Mouse (Mus musculus): ENCODE measurements around the gene Arid4b. TPM values are rescaled to one million over a fixed set of nuclear protein-coding genes. Genes with fewer than 3 reads are reported as not detected.
A peak's percentile ranks its signal among the peaks of the same experiment; 100 is the strongest.

Arid4b gene
- polyA plus RNA-seq, 1 experiment from 2014 or later: 100 TPM

DNA sequence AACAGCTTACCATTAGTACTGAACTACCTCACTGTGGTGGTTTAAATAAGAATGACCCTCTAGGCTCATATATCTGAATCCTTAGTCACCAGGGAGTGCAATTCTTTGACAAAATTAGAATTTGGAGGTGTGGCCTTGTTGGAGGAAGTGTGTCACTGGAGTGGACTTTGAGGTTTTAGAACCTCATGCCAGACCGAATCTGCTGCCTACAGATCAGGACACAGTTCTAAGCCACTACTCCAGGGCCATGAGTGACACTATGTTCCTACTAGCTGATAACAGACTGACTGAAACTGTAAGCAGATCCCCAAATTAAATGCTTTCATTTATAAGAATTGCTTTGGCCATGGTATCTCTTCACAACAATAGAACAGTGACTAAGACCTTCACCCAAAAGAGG is 13.2 kb upstream of the Arid4b start:
- WGBS: 90% methylated on average over 1 of the region's 1 CpGs
- Histone ChIP-seq H3K4me2 (ENCODE audit: low read length) (no peak overlapping the region), H3K4me1 (replicated peaks; ENCODE audit: control insufficient read depth, insufficient read depth, low read length) (no peaks in the 10 kb centered on the region), H3K4me3 (replicated peaks; ENCODE audit: low read length) (no peak overlapping the region), H3K27me3 (replicated peaks; ENCODE audit: control insufficient read depth, insufficient read depth, low read length) (no peaks in the 10 kb centered on the region), H3K9ac (replicated peaks; ENCODE audit: low read depth, low read length) (no peak overlapping the region), H3K36me3 (ENCODE audit: control insufficient read depth, insufficient read depth) (peaks cover 27% of the 10 kb centered on the region), H3K9me3 (ENCODE audit: control insufficient read depth, low read length) (no peaks in the 10 kb centered on the region), H3K27ac (ENCODE audit: low read length) (no peak overlapping the region)
- ATAC-seq: no peak

GRCm38 (mm10) chr13:14056801-14057200 is 6.2 kb upstream of the Arid4b start:
- H3K4me2 ChIP-seq (ENCODE audit: low read length): no peak overlapping the region
- H3K4me3 ChIP-seq (replicated peaks; ENCODE audit: low read length): no peak overlapping the region

GRCm38 (mm10) chr13:14059582-14059981 is 3.5 kb upstream of the Arid4b start:
- Histone ChIP-seq H3K4me1 (replicated peaks; ENCODE audit: control insufficient read depth, insufficient read depth, low read length) (peaks cover 11% of the 10 kb centered on the region), H3K4me2 (ENCODE audit: low read length) (no peak overlapping the region), H3K36me3 (ENCODE audit: control insufficient read depth, insufficient read depth) (peaks cover 2% of the 10 kb centered on the region; the same call in 1 of the 2 replicates), H3K9me3 (ENCODE audit: control insufficient read depth, low read length) (no peaks in the 10 kb centered on the region), H3K27ac (ENCODE audit: low read length) (no peak overlapping the region), H3K9ac (replicated peaks; ENCODE audit: low read depth, low read length) (no peak overlapping the region), H3K4me3 (replicated peaks; ENCODE audit: low read length) (no peak overlapping the region), H3K27me3 (replicated peaks; ENCODE audit: control insufficient read depth, insufficient read depth, low read length) (no peaks in the 10 kb centered on the region)
- no peak for ATAC-seq

More at GRCm38 (mm10) chr13:14056801-14057200, 6.2 kb upstream of the Arid4b start:
- Histone ChIP-seq H3K9me3 (ENCODE audit: control insufficient read depth, low read length) (no peaks in the 10 kb centered on the region), H3K4me1 (replicated peaks; ENCODE audit: control insufficient read depth, insufficient read depth, low read length) (peaks cover 5% of the 10 kb centered on the region), H3K9ac (replicated peaks; ENCODE audit: low read depth, low read length) (no peak overlapping the region), H3K27ac (ENCODE audit: low read length) (no peak overlapping the region), H3K27me3 (replicated peaks; ENCODE audit: control insufficient read depth, insufficient read depth, low read length) (no peaks in the 10 kb centered on the region), H3K36me3 (ENCODE audit: control insufficient read depth, insufficient read depth) (peaks cover 16% of the 10 kb centered on the region)
- no peak for ATAC-seq
- 92% methylated on average over 3 of the region's 3 CpGs for WGBS

DNA sequence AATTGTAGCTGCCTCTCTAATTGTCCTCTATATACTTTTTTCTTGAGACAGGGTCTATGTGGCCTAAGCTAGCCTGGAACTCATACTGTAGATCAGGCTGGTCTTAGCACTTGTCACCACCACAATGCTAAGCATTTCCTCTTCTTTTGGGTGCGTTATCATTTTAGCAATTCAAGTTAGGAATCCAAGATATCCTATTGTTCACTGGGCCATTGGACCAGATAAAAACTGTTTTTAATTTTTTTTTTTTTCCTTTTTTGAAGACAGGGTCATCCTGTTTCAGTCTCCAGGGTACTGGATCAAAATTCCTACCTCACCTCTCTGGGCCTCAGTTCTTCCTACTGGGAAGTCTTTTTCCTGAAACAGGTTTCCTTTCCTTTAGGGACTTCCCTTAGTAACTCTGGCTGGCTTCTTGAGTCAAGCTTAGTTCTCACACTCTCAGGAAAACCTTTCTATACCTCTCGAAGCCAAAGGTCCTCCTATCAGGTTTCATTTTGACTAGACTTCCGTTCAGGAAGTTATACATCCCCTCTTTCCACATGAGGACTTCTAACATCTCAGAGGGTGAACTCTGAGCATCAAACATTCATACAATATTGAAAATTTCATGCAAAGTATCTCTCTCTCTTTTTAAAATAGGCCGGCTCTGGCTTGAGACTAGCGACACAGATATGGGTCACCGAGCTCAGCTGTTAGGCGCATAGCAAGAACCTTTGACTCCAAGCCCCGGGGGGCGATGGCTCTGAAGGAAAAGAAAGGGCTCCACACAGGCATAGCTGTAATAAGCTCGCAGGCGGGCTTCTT is 621 bp upstream of the Arid4b start:
- Histone ChIP-seq H3K4me2 (ENCODE audit: low read length) (peak overlapping the region; percentile 75), H3K9me3 (ENCODE audit: control insufficient read depth, low read length) (no peaks in the 10 kb centered on the region), H3K36me3 (ENCODE audit: control insufficient read depth, insufficient read depth) (no peaks in the 10 kb centered on the region), H3K4me3 (replicated peaks; ENCODE audit: low read length) (peak overlapping the region; percentile 51), H3K27ac (ENCODE audit: low read length) (peak overlapping the region; percentile 94), H3K27me3 (replicated peaks; ENCODE audit: control insufficient read depth, insufficient read depth, low read length) (no peaks in the 10 kb centered on the region), H3K9ac (replicated peaks; ENCODE audit: low read depth, low read length) (peak overlapping the region; percentile 68), H3K4me1 (replicated peaks; ENCODE audit: control insufficient read depth, insufficient read depth, low read length) (peaks cover 22% of the 10 kb centered on the region)
- ATAC-seq: no peak
- 7% methylated on average over 11 of the region's 11 CpGs for WGBS

DNA sequence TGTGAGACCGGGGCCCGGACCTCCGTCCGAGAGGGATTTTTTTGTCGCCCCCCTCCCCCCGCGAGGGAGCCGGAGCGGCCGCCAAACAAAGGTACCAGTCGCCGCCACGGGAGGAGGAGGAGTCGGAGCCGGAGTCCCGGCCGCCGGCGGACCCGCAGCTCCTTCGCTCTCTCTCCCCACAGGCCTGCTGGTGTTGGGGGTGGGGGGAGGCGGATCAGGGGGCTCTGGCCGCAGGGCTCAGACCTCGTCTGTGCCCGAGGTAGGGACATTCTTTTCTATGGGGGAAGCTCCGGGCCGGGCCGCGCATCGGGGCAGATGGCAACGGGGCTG is 875 bp downstream of the Arid4b start:
- Histone ChIP-seq H3K27me3 (replicated peaks; ENCODE audit: control insufficient read depth, insufficient read depth, low read length) (no peaks in the 10 kb centered on the region), H3K4me2 (ENCODE audit: low read length) (peak overlapping the region; percentile 78), H3K9ac (replicated peaks; ENCODE audit: low read depth, low read length) (peak overlapping the region; percentile 97), H3K27ac (ENCODE audit: low read length) (peak overlapping the region; percentile 94), H3K9me3 (ENCODE audit: control insufficient read depth, low read length) (no peaks in the 10 kb centered on the region), H3K36me3 (ENCODE audit: control insufficient read depth, insufficient read depth) (no peaks in the 10 kb centered on the region), H3K4me3 (replicated peaks; ENCODE audit: low read length) (peak overlapping the region; percentile 100), H3K4me1 (replicated peaks; ENCODE audit: control insufficient read depth, insufficient read depth, low read length) (peaks cover 24% of the 10 kb centered on the region)
- ATAC-seq: peak; percentile 20
- 0% methylated on average over 17 of the region's 31 CpGs for WGBS

GRCm38 (mm10) chr13:14064341-14065027 is 1.5 kb downstream of the Arid4b start:
- WGBS: under 1% methylated on average over 64 of the region's 65 CpGs
- Histone ChIP-seq H3K27ac (ENCODE audit: low read length) (peak overlapping the region; percentile 94), H3K9ac (replicated peaks; ENCODE audit: low read depth, low read length) (peak overlapping the region; percentile 97), H3K4me1 (replicated peaks; ENCODE audit: control insufficient read depth, insufficient read depth, low read length) (peaks cover 24% of the 10 kb centered on the region), H3K4me2 (ENCODE audit: low read length) (peak overlapping the region; percentile 78), H3K36me3 (ENCODE audit: control insufficient read depth, insufficient read depth) (no peaks in the 10 kb centered on the region), H3K27me3 (replicated peaks; ENCODE audit: control insufficient read depth, insufficient read depth, low read length) (no peaks in the 10 kb centered on the region), H3K4me3 (replicated peaks; ENCODE audit: low read length) (peak overlapping the region; percentile 100), H3K9me3 (ENCODE audit: control insufficient read depth, low read length) (no peaks in the 10 kb centered on the region)
- no peak for ATAC-seq

DNA sequence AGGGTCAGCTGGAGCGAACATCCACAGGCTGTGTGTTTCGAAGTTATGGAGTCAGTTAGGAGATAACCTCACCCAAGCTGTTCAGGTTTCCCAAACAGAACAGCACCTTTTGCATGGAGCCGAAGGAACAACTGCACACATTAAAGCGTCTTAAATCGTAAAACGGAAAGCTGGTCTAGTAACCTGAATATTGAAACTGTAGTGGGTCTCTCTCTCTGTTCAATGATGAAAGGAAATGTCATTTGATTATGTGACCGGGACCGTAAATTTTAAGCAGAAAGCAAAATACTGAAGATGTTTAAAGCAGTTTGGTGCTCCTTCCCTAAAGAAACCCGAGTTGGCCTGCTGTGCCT is 2.0 kb downstream of the Arid4b start:
- Histone ChIP-seq H3K27me3 (replicated peaks; ENCODE audit: control insufficient read depth, insufficient read depth, low read length) (no peaks in the 10 kb centered on the region), H3K9me3 (ENCODE audit: control insufficient read depth, low read length) (no peaks in the 10 kb centered on the region), H3K9ac (replicated peaks; ENCODE audit: low read depth, low read length) (peak overlapping the region; percentile 97), H3K36me3 (ENCODE audit: control insufficient read depth, insufficient read depth) (no peaks in the 10 kb centered on the region), H3K4me2 (ENCODE audit: low read length) (peak overlapping the region; percentile 78), H3K4me3 (replicated peaks; ENCODE audit: low read length) (peak overlapping the region; percentile 100), H3K4me1 (replicated peaks; ENCODE audit: control insufficient read depth, insufficient read depth, low read length) (peaks cover 24% of the 10 kb centered on the region), H3K27ac (ENCODE audit: low read length) (peak overlapping the region; percentile 94; the same call in 1 of the 2 replicates)
- ATAC-seq: no peak
- 11% methylated on average over 9 of the region's 9 CpGs for WGBS

DNA sequence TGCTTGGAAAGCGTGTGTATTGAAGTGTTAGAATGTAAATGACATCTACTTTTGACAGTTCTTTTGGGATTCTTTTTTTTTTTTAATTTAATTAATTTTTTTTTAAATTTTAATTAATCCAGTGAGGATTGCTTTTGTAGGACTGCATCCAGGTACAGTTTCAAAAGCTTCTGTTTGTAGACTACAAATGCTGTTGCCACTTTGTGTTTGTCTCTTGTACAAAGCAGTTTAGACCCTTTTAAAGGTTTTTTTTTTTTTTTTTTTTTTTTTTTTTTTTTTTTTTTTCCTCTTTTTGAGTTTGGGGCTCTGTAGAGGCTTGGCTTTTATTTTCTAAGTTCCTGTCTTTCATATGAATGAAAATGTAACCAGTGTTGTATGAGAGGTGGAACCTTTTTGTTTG is 2.7 kb downstream of the Arid4b start:
- H3K4me1 ChIP-seq (replicated peaks; ENCODE audit: control insufficient read depth, insufficient read depth, low read length): peaks cover 24% of the 10 kb centered on the region
- H3K9me3 ChIP-seq (ENCODE audit: control insufficient read depth, low read length): no peaks in the 10 kb centered on the region
- no peaks in the 10 kb centered on the region for H3K27me3 ChIP-seq (replicated peaks; ENCODE audit: control insufficient read depth, insufficient read depth, low read length)
- no peaks in the 10 kb centered on the region for H3K36me3 ChIP-seq (ENCODE audit: control insufficient read depth, insufficient read depth)
- no peak overlapping the region for H3K9ac ChIP-seq (replicated peaks; ENCODE audit: low read depth, low read length)
- no peak overlapping the region for H3K4me3 ChIP-seq (replicated peaks; ENCODE audit: low read length)
- WGBS: 75% methylated on average over 1 of the region's 1 CpGs
- no peak overlapping the region for H3K4me2 ChIP-seq (ENCODE audit: low read length)
- ATAC-seq: no peak
- no peak overlapping the region for H3K27ac ChIP-seq (ENCODE audit: low read length)

GRCm38 (mm10) chr13:14068035-14068434 is 5.0 kb downstream of the Arid4b start:
- Histone ChIP-seq H3K4me2 (ENCODE audit: low read length) (no peak overlapping the region), H3K4me3 (replicated peaks; ENCODE audit: low read length) (no peak overlapping the region), H3K9ac (replicated peaks; ENCODE audit: low read depth, low read length) (no peak overlapping the region), H3K9me3 (ENCODE audit: control insufficient read depth, low read length) (no peaks in the 10 kb centered on the region), H3K4me1 (replicated peaks; ENCODE audit: control insufficient read depth, insufficient read depth, low read length) (peaks cover 14% of the 10 kb centered on the region), H3K27ac (ENCODE audit: low read length) (no peak overlapping the region), H3K36me3 (ENCODE audit: control insufficient read depth, insufficient read depth) (no peaks in the 10 kb centered on the region), H3K27me3 (replicated peaks; ENCODE audit: control insufficient read depth, insufficient read depth, low read length) (no peaks in the 10 kb centered on the region)
- ATAC-seq: no peak
